Mouse (Mus musculus): Measurements from ENCODE around the gene Dnlz. TPM values are rescaled to one million over a fixed set of nuclear protein-coding genes. Genes with fewer than 3 reads are reported as not detected.

Gene Dnlz
- polyA plus RNA-seq, 1 experiment from 2014 or later, result 25.6 TPM

- H3K4me3 ChIP-seq (ENCODE audit: low read depth, low read length), result peak within 1 kb of the TSS; percentile 90
- under 1% methylated on average over 63 of the region's 66 CpGs for WGBS
- H3K27ac ChIP-seq (ENCODE audit: low read length), result peak within 1 kb of the TSS; percentile 96
- peak within 1 kb of the TSS; percentile 95 for H3K9ac ChIP-seq (replicated peaks; ENCODE audit: low read depth, low read length)
- H3K4me2 ChIP-seq (replicated peaks; ENCODE audit: low read depth, low read length), result peak within 1 kb of the TSS; percentile 84
- H3K4me1 ChIP-seq (ENCODE audit: control insufficient read depth, insufficient read depth, low read length), result peaks cover 33% of the 10 kb centered on the region
- no peaks in the 10 kb centered on the region for H3K9me3 ChIP-seq (ENCODE audit: control insufficient read depth, low read depth, low read length)
- H3K27me3 ChIP-seq (ENCODE audit: control insufficient read depth, insufficient read depth, low read length), result no peaks in the 10 kb centered on the region
- peak; percentile 87 for ATAC-seq (ENCODE audit: insufficient number of reproducible peaks, insufficient read depth, low FRiP score, low read depth)
- 0 out of 2 replicates have a peak, but pooled peaks cover 3% of the 10 kb centered on the region for H3K36me3 ChIP-seq (ENCODE audit: control insufficient read depth, insufficient read depth, low read length)
Measured at GRCm38 (mm10) chr2:26315072-26315924, 36.6 kb downstream of the Dnlz start, which contains the start of gene Gpsm1. Gene Gpsm1, plus strand, starts transcription at chr2:26315515.

- Histone ChIP-seq H3K4me3 (ENCODE audit: low read depth, low read length) (peak overlapping the region; percentile 90; the same call in 1 of the 2 replicates), H3K27me3 (ENCODE audit: control insufficient read depth, insufficient read depth, low read length) (no peaks in the 10 kb centered on the region), H3K4me1 (ENCODE audit: control insufficient read depth, insufficient read depth, low read length) (peaks cover 34% of the 10 kb centered on the region), H3K4me2 (replicated peaks; ENCODE audit: low read depth, low read length) (peak overlapping the region; percentile 84), H3K9me3 (ENCODE audit: control insufficient read depth, low read depth, low read length) (no peaks in the 10 kb centered on the region), H3K36me3 (ENCODE audit: control insufficient read depth, insufficient read depth, low read length) (no peaks in the 10 kb centered on the region), H3K9ac (replicated peaks; ENCODE audit: low read depth, low read length) (peak overlapping the region; percentile 95; the same call in 1 of the 2 replicates), H3K27ac (ENCODE audit: low read length) (peak overlapping the region; percentile 96)
- WGBS, result 33% methylated on average over 13 of the region's 13 CpGs
- ATAC-seq (ENCODE audit: insufficient number of reproducible peaks, insufficient read depth, low FRiP score, low read depth), result no peak
Measured at GRCm38 (mm10) chr2:26314281-26315071, 37.4 kb downstream of the Dnlz start.

GRCm38 (mm10) chr2:26313394-26313793 is 38.5 kb downstream of the Dnlz start:
- no peak for ATAC-seq (ENCODE audit: insufficient number of reproducible peaks, insufficient read depth, low FRiP score, low read depth)
- no peaks in the 10 kb centered on the region for H3K27me3 ChIP-seq (ENCODE audit: control insufficient read depth, insufficient read depth, low read length)
- H3K9ac ChIP-seq (replicated peaks; ENCODE audit: low read depth, low read length), result no peak overlapping the region
- no peaks in the 10 kb centered on the region for H3K36me3 ChIP-seq (ENCODE audit: control insufficient read depth, insufficient read depth, low read length)
- H3K9me3 ChIP-seq (ENCODE audit: control insufficient read depth, low read depth, low read length), result no peaks in the 10 kb centered on the region
- no peak overlapping the region for H3K4me2 ChIP-seq (replicated peaks; ENCODE audit: low read depth, low read length)
- no peak overlapping the region for H3K4me3 ChIP-seq (ENCODE audit: low read depth, low read length)
- peaks cover 39% of the 10 kb centered on the region for H3K4me1 ChIP-seq (ENCODE audit: control insufficient read depth, insufficient read depth, low read length)
- WGBS, result 95% methylated on average over 1 of the region's 1 CpGs
- H3K27ac ChIP-seq (ENCODE audit: low read length), result no peak overlapping the region; the same call in 1 of the 2 replicates

GRCm38 (mm10) chr2:26312812-26313211 is 39.1 kb downstream of the Dnlz start:
- ATAC-seq (ENCODE audit: insufficient number of reproducible peaks, insufficient read depth, low FRiP score, low read depth), result no peak
- H3K4me3 ChIP-seq (ENCODE audit: low read depth, low read length), result no peak overlapping the region
- H3K9me3 ChIP-seq (ENCODE audit: control insufficient read depth, low read depth, low read length), result no peaks in the 10 kb centered on the region
- H3K4me2 ChIP-seq (replicated peaks; ENCODE audit: low read depth, low read length), result no peak overlapping the region
- WGBS, result 63% methylated on average over 2 of the region's 2 CpGs
- H3K27ac ChIP-seq (ENCODE audit: low read length), result no peak overlapping the region
- no peaks in the 10 kb centered on the region for H3K36me3 ChIP-seq (ENCODE audit: control insufficient read depth, insufficient read depth, low read length)
- H3K27me3 ChIP-seq (ENCODE audit: control insufficient read depth, insufficient read depth, low read length), result no peaks in the 10 kb centered on the region
- no peak overlapping the region for H3K9ac ChIP-seq (replicated peaks; ENCODE audit: low read depth, low read length)
- H3K4me1 ChIP-seq (ENCODE audit: control insufficient read depth, insufficient read depth, low read length), result peaks cover 36% of the 10 kb centered on the region

GRCm38 (mm10) chr2:26311936-26312335 is 40.0 kb downstream of the Dnlz start:
- Histone ChIP-seq H3K4me1 (ENCODE audit: control insufficient read depth, insufficient read depth, low read length) (peaks cover 27% of the 10 kb centered on the region), H3K9me3 (ENCODE audit: control insufficient read depth, low read depth, low read length) (no peaks in the 10 kb centered on the region), H3K27me3 (ENCODE audit: control insufficient read depth, insufficient read depth, low read length) (no peaks in the 10 kb centered on the region), H3K4me2 (replicated peaks; ENCODE audit: low read depth, low read length) (no peak overlapping the region), H3K27ac (ENCODE audit: low read length) (no peak overlapping the region), H3K4me3 (ENCODE audit: low read depth, low read length) (no peak overlapping the region), H3K36me3 (ENCODE audit: control insufficient read depth, insufficient read depth, low read length) (no peaks in the 10 kb centered on the region), H3K9ac (replicated peaks; ENCODE audit: low read depth, low read length) (no peak overlapping the region)
- WGBS, result 60% methylated on average over 5 of the region's 5 CpGs
- no peak for ATAC-seq (ENCODE audit: insufficient number of reproducible peaks, insufficient read depth, low FRiP score, low read depth)

GRCm38 (mm10) chr2:26309739-26310138 is 42.2 kb downstream of the Dnlz start:
- Histone ChIP-seq H3K36me3 (ENCODE audit: control insufficient read depth, insufficient read depth, low read length) (no peaks in the 10 kb centered on the region), H3K27ac (ENCODE audit: low read length) (peak overlapping the region; percentile 87), H3K4me2 (replicated peaks; ENCODE audit: low read depth, low read length) (peak overlapping the region; percentile 4; the same call in 1 of the 2 replicates), H3K9me3 (ENCODE audit: control insufficient read depth, low read depth, low read length) (no peaks in the 10 kb centered on the region), H3K4me1 (ENCODE audit: control insufficient read depth, insufficient read depth, low read length) (peaks cover 15% of the 10 kb centered on the region; the same call in 1 of the 2 replicates), H3K4me3 (ENCODE audit: low read depth, low read length) (no peak overlapping the region), H3K27me3 (ENCODE audit: control insufficient read depth, insufficient read depth, low read length) (no peaks in the 10 kb centered on the region), H3K9ac (replicated peaks; ENCODE audit: low read depth, low read length) (no peak overlapping the region)
- peak; percentile 80 for ATAC-seq (ENCODE audit: insufficient number of reproducible peaks, insufficient read depth, low FRiP score, low read depth)
- 8% methylated on average over 10 of the region's 10 CpGs for WGBS

- H3K27me3 ChIP-seq (ENCODE audit: control insufficient read depth, insufficient read depth, low read length), result no peaks in the 10 kb centered on the region
- no peak overlapping the region for H3K27ac ChIP-seq (ENCODE audit: low read length)
- WGBS, result 92% methylated on average over 3 of the region's 3 CpGs
- H3K36me3 ChIP-seq (ENCODE audit: control insufficient read depth, insufficient read depth, low read length), result no peaks in the 10 kb centered on the region
- no peak for ATAC-seq (ENCODE audit: insufficient number of reproducible peaks, insufficient read depth, low FRiP score, low read depth)
- peaks cover 6% of the 10 kb centered on the region; the same call in 1 of the 2 replicates for H3K4me1 ChIP-seq (ENCODE audit: control insufficient read depth, insufficient read depth, low read length)
- H3K4me3 ChIP-seq (ENCODE audit: low read depth, low read length), result no peak overlapping the region
- no peak overlapping the region for H3K4me2 ChIP-seq (replicated peaks; ENCODE audit: low read depth, low read length)
- H3K9me3 ChIP-seq (ENCODE audit: control insufficient read depth, low read depth, low read length), result no peaks in the 10 kb centered on the region
- no peak overlapping the region for H3K9ac ChIP-seq (replicated peaks; ENCODE audit: low read depth, low read length)
Measured at GRCm38 (mm10) chr2:26306702-26307101, 45.2 kb downstream of the Dnlz start.

- 68% methylated on average over 2 of the region's 2 CpGs for WGBS
- H3K9me3 ChIP-seq (ENCODE audit: control insufficient read depth, low read depth, low read length), result no peaks in the 10 kb centered on the region
- no peaks in the 10 kb centered on the region for H3K27me3 ChIP-seq (ENCODE audit: control insufficient read depth, insufficient read depth, low read length)
- no peak overlapping the region for H3K9ac ChIP-seq (replicated peaks; ENCODE audit: low read depth, low read length)
- H3K27ac ChIP-seq (ENCODE audit: low read length), result no peak overlapping the region
- H3K4me1 ChIP-seq (ENCODE audit: control insufficient read depth, insufficient read depth, low read length), result peaks cover 6% of the 10 kb centered on the region; the same call in 1 of the 2 replicates
- no peak overlapping the region for H3K4me2 ChIP-seq (replicated peaks; ENCODE audit: low read depth, low read length)
- no peak overlapping the region for H3K4me3 ChIP-seq (ENCODE audit: low read depth, low read length)
- no peaks in the 10 kb centered on the region for H3K36me3 ChIP-seq (ENCODE audit: control insufficient read depth, insufficient read depth, low read length)
- ATAC-seq (ENCODE audit: insufficient number of reproducible peaks, insufficient read depth, low FRiP score, low read depth), result no peak
Measured at GRCm38 (mm10) chr2:26305555-26305954, 46.4 kb downstream of the Dnlz start.
